Mouse (Mus musculus) hindbrain, embryonic 12.5 days (tissue): Measurements from ENCODE around the gene Wdr81. TPM values are rescaled to one million over a fixed set of nuclear protein-coding genes. Genes with fewer than 3 reads are reported as not detected.

Source experiments
- ATAC-seq: fragments of 200-750 bp; cut with Nextera tagmentation; 2 replicates; pipeline ENCODE4 v1.8.0; 2017; ENCODE audit warnings: moderate TSS enrichment; ENCODE audit not compliant: low FRiP score
- H3K27ac ChIP-seq: fragments of 300-500 bp; sonication (generic); 2 replicates; pipeline ENCODE4 v1.5.1; 2016; ENCODE audit warnings: mild to moderate bottlenecking
- H3K27me3 ChIP-seq: fragments of 300-500 bp; sonication (generic); 2 replicates; pipeline ENCODE4 v1.6.1; 2016; ENCODE audit warnings: mild to moderate bottlenecking
- H3K36me3 ChIP-seq: fragments of 300-500 bp; sonication (generic); 2 replicates; pipeline ENCODE4 v1.6.1; 2016; ENCODE audit warnings: mild to moderate bottlenecking
- H3K4me1 ChIP-seq: fragments of 300-500 bp; sonication (generic); 2 replicates; pipeline ENCODE4 v1.6.1; 2016
- H3K4me2 ChIP-seq: fragments of 300-500 bp; sonication (generic); replicated peaks from 2 replicates; pipeline ENCODE4 v1.6.1; 2016; ENCODE audit warnings: mild to moderate bottlenecking
- H3K4me3 ChIP-seq: fragments of 300-500 bp; sonication (generic); 2 replicates; pipeline ENCODE4 v1.5.1; 2016; ENCODE audit warnings: mild to moderate bottlenecking
- H3K9ac ChIP-seq: fragments of 300-500 bp; sonication (generic); 2 replicates; pipeline ENCODE4 v1.6.1; 2016; ENCODE audit warnings: mild to moderate bottlenecking, moderate library complexity
- H3K9me3 ChIP-seq: fragments of 300-500 bp; sonication (generic); replicated peaks from 2 replicates; pipeline ENCODE4 v1.6.1; 2016; ENCODE audit warnings: mild to moderate bottlenecking
- WGBS: fragments of 180-500 bp; shearing (Covaris S2); methylation state at CpG from one replicate; pipeline ENCODE4 v1.1.7; 2016; 5-methylcytosine and 5-hydroxymethylcytosine counted together
- polyA plus RNA-seq: library from polyadenylated mRNA; unstranded; fragments of >200 nt; fragmentation: Nextera tagmentation; extraction: Ambion mirVana; gene quantifications from 2 replicates; pipeline ENCODE4 v1.2.1, GENCODE M21; 2016

Wdr81 gene
- polyA plus RNA-seq, 1 experiment from 2014 or later: 9.3 TPM

DNA sequence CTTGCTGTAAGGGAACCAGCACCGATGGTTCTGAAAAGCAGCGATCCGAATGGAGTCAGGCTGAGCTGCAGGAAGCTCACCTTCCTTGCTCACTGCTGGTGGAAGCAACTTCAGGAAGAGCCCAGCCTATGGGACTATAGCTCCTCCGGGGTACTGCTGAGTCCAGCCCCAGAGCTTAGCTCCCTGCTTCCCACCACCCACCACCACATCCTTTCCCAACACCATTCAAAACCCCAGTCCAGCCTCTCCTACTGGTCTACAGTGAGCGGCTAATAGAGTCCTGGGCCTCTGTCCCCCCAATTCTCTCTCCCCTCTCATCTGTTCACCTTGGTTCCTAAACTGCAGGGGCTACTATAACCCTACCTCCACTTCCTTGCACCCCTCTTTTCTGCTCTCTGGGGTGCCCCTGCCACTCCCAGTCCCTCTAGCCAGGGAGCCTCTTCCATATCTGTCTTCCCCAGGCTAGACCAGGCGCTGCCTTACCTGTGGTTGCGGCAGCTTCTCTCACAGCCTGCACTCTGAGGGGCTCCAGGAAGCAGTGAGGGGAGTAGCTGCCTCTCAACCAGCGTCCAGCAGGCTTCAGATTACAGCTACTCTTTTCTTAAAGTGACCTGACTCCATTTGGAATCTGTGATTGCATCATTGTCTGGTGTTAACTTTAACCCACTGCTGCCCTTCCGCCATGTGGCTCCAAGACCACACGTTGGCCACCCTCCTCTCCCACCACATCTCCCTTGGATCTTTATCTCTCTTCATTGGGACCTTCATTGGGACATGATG, 32.3 kb downstream of the Wdr81 start, which contains the start of gene Serpinf1:
Serpinf1 (minus strand) TSS at position 689 of the 780 bp plus-strand sequence.
- WGBS: 36% methylated on average over 10 of the region's 10 CpGs
- H3K4me2 ChIP-seq: peak within 1 kb of the TSS; percentile 42

DNA sequence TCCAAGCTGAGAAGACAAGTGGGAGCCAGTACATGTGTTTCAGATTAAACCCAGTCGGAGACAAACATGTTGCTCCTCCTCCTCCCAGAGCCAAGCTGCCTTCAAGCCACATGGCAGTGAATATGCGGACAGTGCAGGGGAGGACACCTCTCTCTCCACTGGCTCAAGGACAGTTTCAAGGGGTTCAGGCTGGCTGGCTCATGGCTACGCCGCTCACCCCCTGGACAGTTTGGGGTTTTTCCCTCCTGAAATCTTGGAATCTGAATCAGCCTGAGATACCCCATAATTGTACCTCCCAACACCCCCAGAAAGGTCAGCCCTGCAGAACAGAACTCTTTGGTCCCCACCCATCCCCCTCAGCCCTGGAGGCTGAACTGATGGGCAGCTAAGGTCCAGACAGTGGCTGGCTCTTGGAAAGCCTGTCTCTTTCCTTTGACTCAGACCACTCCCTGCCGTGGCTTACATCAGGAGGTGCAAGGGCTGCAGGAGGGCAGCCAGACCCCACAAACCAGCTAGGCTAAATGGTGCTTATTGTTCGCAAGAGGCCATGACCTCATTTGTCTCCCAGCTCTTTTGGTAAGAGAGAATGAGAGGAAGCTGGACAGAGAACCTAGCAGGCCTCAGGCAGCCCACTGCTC, 33.0 kb downstream of the Wdr81 start:
- H3K36me3 ChIP-seq: no peaks in the 10 kb centered on the region
- WGBS: 27% methylated on average over 6 of the region's 6 CpGs
- peak overlapping the region; percentile 18; the same call in 1 of the 2 replicates for H3K27ac ChIP-seq
- H3K27me3 ChIP-seq: no peaks in the 10 kb centered on the region; the same call in 1 of the 2 replicates
- ATAC-seq: no peak
- H3K4me3 ChIP-seq: peak overlapping the region; percentile 30
- H3K4me2 ChIP-seq: peak overlapping the region; percentile 42
- peak overlapping the region; percentile 40 for H3K9ac ChIP-seq
- H3K9me3 ChIP-seq: no peaks in the 10 kb centered on the region
- H3K4me1 ChIP-seq: peaks cover 15% of the 10 kb centered on the region

More for the DNA sequence above, 32.3 kb downstream of the Wdr81 start, which contains the start of gene Serpinf1:
- H3K4me3 ChIP-seq: peak within 1 kb of the TSS; percentile 30
- H3K4me1 ChIP-seq: peaks cover 15% of the 10 kb centered on the region
- H3K27me3 ChIP-seq: no peaks in the 10 kb centered on the region; the same call in 1 of the 2 replicates
- no peaks in the 10 kb centered on the region for H3K9me3 ChIP-seq
- peak within 1 kb of the TSS; percentile 40 for H3K9ac ChIP-seq
- H3K36me3 ChIP-seq: no peaks in the 10 kb centered on the region
- ATAC-seq: no peak
- H3K27ac ChIP-seq: peak within 1 kb of the TSS; percentile 18; the same call in 1 of the 2 replicates

- H3K9ac ChIP-seq: no peak overlapping the region
- H3K27ac ChIP-seq: no peak overlapping the region
- ATAC-seq: no peak
- WGBS: 61% methylated on average over 5 of the region's 5 CpGs
- no peaks in the 10 kb centered on the region for H3K36me3 ChIP-seq
- H3K27me3 ChIP-seq: no peaks in the 10 kb centered on the region; the same call in 1 of the 2 replicates
- peaks cover 15% of the 10 kb centered on the region for H3K4me1 ChIP-seq
- H3K9me3 ChIP-seq: no peaks in the 10 kb centered on the region
- H3K4me2 ChIP-seq: peak overlapping the region; percentile 42
- no peak overlapping the region for H3K4me3 ChIP-seq
These were observed 33.6 kb downstream of the Wdr81 start for GRCm38 (mm10) chr11:75420810-75421374.

GRCm38 (mm10) chr11:75420037-75420436, 34.5 kb downstream of the Wdr81 start:
- ATAC-seq: no peak
- Histone ChIP-seq H3K4me1 (peaks cover 21% of the 10 kb centered on the region), H3K27ac (no peak overlapping the region), H3K9me3 (no peaks in the 10 kb centered on the region), H3K4me3 (no peak overlapping the region), H3K4me2 (no peak overlapping the region), H3K27me3 (no peaks in the 10 kb centered on the region; the same call in 1 of the 2 replicates), H3K36me3 (no peaks in the 10 kb centered on the region), H3K9ac (no peak overlapping the region)
- 79% methylated on average over 7 of the region's 7 CpGs for WGBS

- 90% methylated on average over 13 of the region's 13 CpGs for WGBS
- peaks cover 12% of the 10 kb centered on the region for H3K4me1 ChIP-seq
- H3K4me2 ChIP-seq: no peak overlapping the region
- no peak overlapping the region for H3K27ac ChIP-seq
- no peaks in the 10 kb centered on the region for H3K36me3 ChIP-seq
- no peaks in the 10 kb centered on the region for H3K9me3 ChIP-seq
- ATAC-seq: no peak
- H3K9ac ChIP-seq: no peak overlapping the region
- H3K27me3 ChIP-seq: no peaks in the 10 kb centered on the region
- no peak overlapping the region for H3K4me3 ChIP-seq
These were observed 38.5 kb downstream of the Wdr81 start for GRCm38 (mm10) chr11:75415994-75416393.

GRCm38 (mm10) chr11:75415096-75415495, 39.4 kb downstream of the Wdr81 start:
- Histone ChIP-seq H3K27ac (no peak overlapping the region), H3K9ac (no peak overlapping the region), H3K4me1 (0 out of 2 replicates have a peak, but pooled peaks cover 7% of the 10 kb centered on the region), H3K27me3 (no peaks in the 10 kb centered on the region), H3K4me2 (no peak overlapping the region), H3K4me3 (no peak overlapping the region), H3K36me3 (no peaks in the 10 kb centered on the region), H3K9me3 (no peaks in the 10 kb centered on the region)
- WGBS: 49% methylated on average over 7 of the region's 7 CpGs
- no peak for ATAC-seq

- Histone ChIP-seq H3K27ac (no peak overlapping the region), H3K9ac (no peak overlapping the region), H3K27me3 (no peaks in the 10 kb centered on the region), H3K9me3 (no peaks in the 10 kb centered on the region), H3K4me3 (no peak overlapping the region), H3K4me1 (0 out of 2 replicates have a peak, but pooled peaks cover 6% of the 10 kb centered on the region), H3K36me3 (no peaks in the 10 kb centered on the region), H3K4me2 (no peak overlapping the region)
- ATAC-seq: no peak
- WGBS: 92% methylated on average over 7 of the region's 7 CpGs
These were observed 43.9 kb downstream of the Wdr81 start for GRCm38 (mm10) chr11:75410591-75410990.

- Histone ChIP-seq H3K4me2 (no peak overlapping the region), H3K4me3 (no peak overlapping the region), H3K9ac (no peak overlapping the region), H3K36me3 (no peaks in the 10 kb centered on the region), H3K27ac (no peak overlapping the region), H3K9me3 (no peaks in the 10 kb centered on the region), H3K27me3 (no peaks in the 10 kb centered on the region), H3K4me1 (0 out of 2 replicates have a peak, but pooled peaks cover under 1% of the 10 kb centered on the region)
- ATAC-seq: no peak
- WGBS: 80% methylated on average over 17 of the region's 17 CpGs
These were observed 44.6 kb downstream of the Wdr81 start for GRCm38 (mm10) chr11:75409679-75410575.

GRCm38 (mm10) chr11:75406865-75407264, 47.7 kb downstream of the Wdr81 start:
- Histone ChIP-seq H3K4me1 (no peaks in the 10 kb centered on the region), H3K9me3 (no peaks in the 10 kb centered on the region), H3K4me2 (no peak overlapping the region), H3K36me3 (no peaks in the 10 kb centered on the region), H3K4me3 (no peak overlapping the region), H3K27ac (no peak overlapping the region), H3K9ac (no peak overlapping the region), H3K27me3 (no peaks in the 10 kb centered on the region)
- ATAC-seq: no peak
- 35% methylated on average over 3 of the region's 3 CpGs for WGBS

GRCm38 (mm10) chr11:75406104-75406503, 48.4 kb downstream of the Wdr81 start:
- Histone ChIP-seq H3K4me2 (no peak overlapping the region), H3K27ac (no peak overlapping the region)
- WGBS: 56% methylated on average over 4 of the region's 4 CpGs

DNA sequence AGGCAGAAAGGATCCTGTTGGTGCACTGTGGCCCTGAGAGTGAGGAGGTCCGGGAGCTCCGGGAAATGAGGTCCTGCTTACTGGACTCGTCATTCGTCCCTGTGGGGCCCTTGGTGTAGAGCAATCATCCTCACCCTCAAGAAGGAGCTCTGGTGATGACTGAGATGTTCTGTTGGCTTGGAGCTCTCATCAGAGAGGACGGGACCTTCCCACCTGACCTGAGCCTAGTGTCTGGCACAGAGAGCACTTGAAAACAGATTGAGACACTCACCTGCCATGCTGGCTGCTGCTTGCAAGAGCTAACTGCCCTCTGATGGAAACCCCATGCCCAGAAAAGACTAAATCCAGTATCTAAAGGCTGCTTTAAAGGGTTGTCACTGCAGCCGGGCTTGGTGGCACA, 49.7 kb downstream of the Wdr81 start:
- no peaks in the 10 kb centered on the region; the same call in 1 of the 2 replicates for H3K36me3 ChIP-seq
- ATAC-seq: no peak
- H3K9me3 ChIP-seq: no peaks in the 10 kb centered on the region
- no peak overlapping the region for H3K27ac ChIP-seq
- no peak overlapping the region for H3K4me3 ChIP-seq
- H3K4me1 ChIP-seq: no peaks in the 10 kb centered on the region
- no peak overlapping the region for H3K9ac ChIP-seq
- WGBS: 92% methylated on average over 6 of the region's 6 CpGs
- no peaks in the 10 kb centered on the region for H3K27me3 ChIP-seq
- no peak overlapping the region for H3K4me2 ChIP-seq

More at GRCm38 (mm10) chr11:75406104-75406503, 48.4 kb downstream of the Wdr81 start:
- Histone ChIP-seq H3K9me3 (no peaks in the 10 kb centered on the region), H3K9ac (no peak overlapping the region), H3K27me3 (no peaks in the 10 kb centered on the region), H3K4me3 (no peak overlapping the region), H3K4me1 (no peaks in the 10 kb centered on the region), H3K36me3 (no peaks in the 10 kb centered on the region)
- ATAC-seq: no peak
